Mouse (Mus musculus): ENCODE results near the gene Shld1. TPM values are rescaled to one million over a fixed set of nuclear protein-coding genes. Genes with fewer than 3 reads are reported as not detected.

Shld1 gene
- polyA plus RNA-seq, 1 experiment from 2014 or later: 23.5 TPM

GRCm38 (mm10) chr2:132793441-132794203 lies 106.9 kb downstream of the Shld1 start:
- no peaks in the 10 kb centered on the region for H3K9me3 ChIP-seq (ENCODE audit: control insufficient read depth, low read length)
- no peak for ATAC-seq
- WGBS: 88% methylated on average over 19 of the region's 19 CpGs
- H3K4me2 ChIP-seq (ENCODE audit: low read length): no peak overlapping the region
- H3K36me3 ChIP-seq (ENCODE audit: control insufficient read depth, insufficient read depth, low read length): peaks cover 19% of the 10 kb centered on the region; the same call in 1 of the 2 replicates
- H3K4me3 ChIP-seq (ENCODE audit: low read length): no peak overlapping the region
- H3K27me3 ChIP-seq (replicated peaks; ENCODE audit: control insufficient read depth, insufficient read depth, low read length): no peaks in the 10 kb centered on the region
- no peaks in the 10 kb centered on the region for H3K4me1 ChIP-seq (ENCODE audit: control insufficient read depth, insufficient read depth, low read depth, low read length)
- no peak overlapping the region for H3K9ac ChIP-seq (ENCODE audit: low read depth, low read length)
- H3K27ac ChIP-seq (ENCODE audit: low read depth, low read length): no peak overlapping the region

GRCm38 (mm10) chr2:132794204-132794586 lies 107.5 kb downstream of the Shld1 start:
- Histone ChIP-seq H3K27me3 (replicated peaks; ENCODE audit: control insufficient read depth, insufficient read depth, low read length) (no peaks in the 10 kb centered on the region), H3K36me3 (ENCODE audit: control insufficient read depth, insufficient read depth, low read length) (peaks cover 19% of the 10 kb centered on the region; the same call in 1 of the 2 replicates), H3K4me2 (ENCODE audit: low read length) (no peak overlapping the region), H3K9me3 (ENCODE audit: control insufficient read depth, low read length) (no peaks in the 10 kb centered on the region), H3K4me3 (ENCODE audit: low read length) (no peak overlapping the region), H3K4me1 (ENCODE audit: control insufficient read depth, insufficient read depth, low read depth, low read length) (no peaks in the 10 kb centered on the region), H3K9ac (ENCODE audit: low read depth, low read length) (no peak overlapping the region), H3K27ac (ENCODE audit: low read depth, low read length) (no peak overlapping the region)
- 88% methylated on average over 7 of the region's 7 CpGs for WGBS
- no peak for ATAC-seq

Other genes starting within 250 kb of the Shld1 start
- gene Gpcpd1, start 99.2 kb upstream of the Shld1 start, polyA plus RNA-seq (2015; fragmentation: Nextera tagmentation; extraction: Ambion mirVana): 68.4 and 69.0 TPM in 2 replicates
- 113 and 132 TPM in 2 replicates for gene Chgb, start 94.3 kb downstream of the Shld1 start, polyA plus RNA-seq (2015; fragmentation: Nextera tagmentation; extraction: Ambion mirVana)
- gene Trmt6, start 129.1 kb downstream of the Shld1 start, polyA plus RNA-seq (2015; fragmentation: Nextera tagmentation; extraction: Ambion mirVana): 17.7 and 19.8 TPM in 2 replicates
- 4.5 and 5.8 TPM in 2 replicates for gene Mcm8, start 129.2 kb downstream of the Shld1 start, polyA plus RNA-seq (2015; fragmentation: Nextera tagmentation; extraction: Ambion mirVana)
- 5.6 and 6.7 TPM in 2 replicates for gene Crls1, start 159.7 kb downstream of the Shld1 start, polyA plus RNA-seq (2015; fragmentation: Nextera tagmentation; extraction: Ambion mirVana)
- 0.71 and 0.79 TPM in 2 replicates for gene Lrrn4, start 194.0 kb downstream of the Shld1 start, polyA plus RNA-seq (2015; fragmentation: Nextera tagmentation; extraction: Ambion mirVana)